Mouse (Mus musculus) lung, postnatal 10 days (tissue): ENCODE data around the gene Tubg2.

Experiments
- DNase-seq: peaks from one replicate; pipeline ENCODE4 v3.0.0; 2021

Tubg2 gene

DNA sequence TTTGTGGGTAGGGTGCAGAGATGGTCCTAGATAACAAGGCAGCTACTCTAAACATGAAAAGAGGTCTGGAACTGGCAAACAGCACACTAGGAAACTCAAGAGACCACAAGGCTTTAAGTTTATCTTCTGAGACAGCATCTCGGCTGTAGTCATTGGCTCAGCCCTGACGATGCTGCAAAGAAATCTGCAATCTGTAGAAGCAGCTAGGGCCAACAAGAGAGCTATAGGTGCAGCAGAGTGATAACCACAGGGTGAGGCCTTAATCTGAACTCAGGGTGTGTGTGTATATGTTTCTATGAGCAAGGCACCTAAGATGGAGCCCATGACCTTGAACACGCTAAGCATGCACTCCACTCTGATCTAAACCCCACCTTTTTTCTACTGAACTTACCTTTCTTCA lies 43.8 kb downstream of the Tubg2 start:
- no peak for DNase-seq

DNA sequence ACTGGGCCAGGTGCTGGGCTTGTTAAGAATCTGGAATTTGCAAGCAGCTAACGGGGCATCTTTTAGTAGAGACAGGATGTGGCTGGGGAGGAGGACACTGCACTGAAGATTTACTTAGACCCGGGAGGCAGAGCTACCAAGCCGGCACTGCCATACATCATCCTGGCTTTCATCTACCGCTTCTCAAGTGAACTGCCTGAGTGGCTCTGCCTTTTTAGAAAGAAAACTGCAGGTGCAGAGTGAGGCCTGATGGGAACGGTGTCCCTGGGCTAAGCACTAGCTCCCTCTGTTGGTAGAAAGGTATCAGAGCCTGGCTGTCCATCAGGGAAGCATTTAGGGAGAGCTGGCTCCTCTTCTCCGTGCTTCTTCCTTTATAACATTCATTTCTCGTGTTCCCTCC lies 45.3 kb downstream of the Tubg2 start:
- peak; percentile 58 for DNase-seq
